Mouse (Mus musculus) heart, postnatal 0 days (tissue): Measurements from ENCODE around the gene Tll2.

Experiments used
- CTCF ChIP-seq: IDR thresholded peaks from 2 replicates; pipeline ENCODE4 v1.5.1; 2016; ENCODE audit warnings: antibody characterized with exemption, control low read depth, low read depth
- EP300 ChIP-seq: IDR thresholded peaks from 2 replicates; pipeline ENCODE4 v1.6.1; 2016; ENCODE audit warnings: antibody characterized with exemption, low read depth

DNA sequence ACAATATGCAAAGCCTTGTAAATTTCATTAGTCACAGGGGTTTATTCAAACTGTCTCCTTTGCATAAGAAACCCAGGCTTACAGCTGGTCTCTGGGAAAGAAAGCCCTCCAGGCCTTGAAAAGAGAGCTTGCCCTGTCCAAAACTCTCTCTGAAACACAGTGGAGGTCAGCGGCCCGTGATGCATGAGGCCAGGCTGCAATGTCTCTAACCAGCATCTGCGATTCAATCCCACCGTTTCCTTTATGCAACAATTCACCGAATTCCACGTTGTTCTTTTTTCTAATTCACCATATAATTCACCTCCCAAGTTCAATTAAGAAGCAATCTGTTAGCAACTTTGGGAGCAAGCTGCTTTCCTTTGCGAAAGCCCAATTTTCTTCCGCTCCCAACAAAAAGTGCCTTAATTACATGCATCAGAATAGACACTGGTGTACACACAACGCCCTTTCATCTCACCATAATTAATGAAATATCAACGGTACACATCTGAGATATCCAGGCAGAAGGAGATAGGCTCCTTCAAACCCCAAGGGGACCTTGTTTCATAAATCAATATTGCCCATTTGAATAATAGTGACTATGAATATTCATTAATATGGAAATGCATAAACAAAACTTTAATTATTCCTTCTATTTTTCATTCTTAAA lies 42.1 kb downstream of the Tll2 start:
- TF ChIP-seq CTCF = no peak
- TF ChIP-seq EP300 = no peak
